Mouse (Mus musculus) monocyte, adult 5-6 weeks (primary cell): Measurements from ENCODE around the gene Ppp2r3a. TPM values are rescaled to one million over a fixed set of nuclear protein-coding genes. Genes with fewer than 3 reads are reported as not detected.

Experiments
- total RNA-seq: library from RNA; stranded (forward); fragments of 200-1000, 200-491, 200-594 nt; gene quantifications from 3 replicates; pipeline ENCODE4 v1.2.3, GENCODE M21; 2017

Gene Ppp2r3a
- total RNA-seq, 1 experiment from 2014 or later, result 0.95 TPM

Other genes starting within 250 kb of the Ppp2r3a start
- 2.6 to 5.3 TPM (median 3.8 TPM) in 3 replicates for gene Pccb, start 216.9 kb downstream of the Ppp2r3a start, total RNA-seq
- gene Msl2, start 177.7 kb downstream of the Ppp2r3a start, total RNA-seq, result 52.9 to 75.5 TPM (median 58.3 TPM) in 3 replicates